Mouse (Mus musculus) retina, adult 2 months (tissue): Measurements from ENCODE around the gene Folr2.

Experiments
- DNase-seq: peaks from one replicate; pipeline ENCODE4 v3.0.0-alpha.2; 2012; ENCODE audit warnings: low read depth, low spot score

Gene Folr2

DNA sequence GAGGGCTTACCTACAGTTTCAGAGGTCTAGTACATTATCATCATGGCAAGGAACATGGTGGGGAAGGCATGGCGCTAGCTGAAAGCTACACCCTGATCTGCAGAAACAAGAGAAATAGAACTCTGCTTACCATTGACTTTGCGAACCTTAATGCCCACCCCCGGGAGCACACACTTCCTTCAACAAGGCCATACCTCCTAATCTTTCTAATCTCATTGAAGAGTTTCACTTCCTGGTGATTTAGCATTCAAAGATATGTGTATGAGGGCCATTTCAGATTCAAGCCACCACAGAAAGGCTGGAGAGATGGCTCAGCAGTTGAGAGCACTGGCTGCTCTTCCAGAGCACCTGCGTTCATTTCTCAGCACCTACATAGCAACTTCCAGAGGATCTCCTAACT lies at the start of gene Folr2:
Gene Folr2 (minus strand): TSS at position 101 of the 400 bp plus-strand sequence.
- DNase-seq: no peak

DNA sequence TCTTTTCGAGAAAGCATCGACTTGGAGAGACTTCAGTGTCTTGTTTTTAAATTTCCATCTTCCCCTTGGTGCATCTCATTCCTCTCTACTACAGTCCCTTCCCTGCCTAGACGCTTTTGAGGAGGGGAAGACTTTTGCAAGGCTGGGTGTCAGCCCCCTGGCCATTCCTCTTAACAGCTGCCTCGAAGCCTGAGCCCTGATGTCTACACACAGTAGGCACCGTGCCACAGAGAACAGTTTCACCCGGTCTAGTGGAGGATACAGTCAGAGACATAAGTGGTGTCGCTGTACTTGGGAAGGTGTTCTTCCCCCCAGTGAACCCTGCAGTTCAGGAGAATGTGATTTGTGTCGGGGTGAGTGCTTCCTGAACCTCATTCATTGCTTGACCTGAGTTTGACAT lies 49.7 kb upstream of the Folr2 start:
- no peak for DNase-seq

DNA sequence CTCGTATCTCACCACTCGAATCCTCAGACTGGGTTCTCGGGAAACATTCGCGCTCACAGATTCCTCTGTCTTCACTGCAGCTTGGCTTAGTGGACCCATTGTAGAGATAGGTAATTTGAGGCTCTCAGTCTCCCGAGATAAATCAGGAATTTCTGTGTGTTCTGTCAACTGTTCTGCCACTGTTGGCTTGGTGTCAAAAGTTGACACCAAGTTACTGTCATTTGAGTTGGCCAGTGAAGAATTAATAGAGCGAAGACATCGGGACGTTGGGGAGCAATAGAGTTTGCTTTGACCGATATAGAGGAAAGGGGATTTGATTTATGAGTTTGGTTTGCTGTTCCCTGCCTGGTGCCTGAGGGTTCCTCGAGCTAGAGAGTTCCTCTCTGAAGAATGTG lies 49.3 kb upstream of the Folr2 start, which contains the start of gene Tomt:
Gene Tomt (minus strand): TSS at position 73 of the 395 bp plus-strand sequence.
- DNase-seq: no peak

DNA sequence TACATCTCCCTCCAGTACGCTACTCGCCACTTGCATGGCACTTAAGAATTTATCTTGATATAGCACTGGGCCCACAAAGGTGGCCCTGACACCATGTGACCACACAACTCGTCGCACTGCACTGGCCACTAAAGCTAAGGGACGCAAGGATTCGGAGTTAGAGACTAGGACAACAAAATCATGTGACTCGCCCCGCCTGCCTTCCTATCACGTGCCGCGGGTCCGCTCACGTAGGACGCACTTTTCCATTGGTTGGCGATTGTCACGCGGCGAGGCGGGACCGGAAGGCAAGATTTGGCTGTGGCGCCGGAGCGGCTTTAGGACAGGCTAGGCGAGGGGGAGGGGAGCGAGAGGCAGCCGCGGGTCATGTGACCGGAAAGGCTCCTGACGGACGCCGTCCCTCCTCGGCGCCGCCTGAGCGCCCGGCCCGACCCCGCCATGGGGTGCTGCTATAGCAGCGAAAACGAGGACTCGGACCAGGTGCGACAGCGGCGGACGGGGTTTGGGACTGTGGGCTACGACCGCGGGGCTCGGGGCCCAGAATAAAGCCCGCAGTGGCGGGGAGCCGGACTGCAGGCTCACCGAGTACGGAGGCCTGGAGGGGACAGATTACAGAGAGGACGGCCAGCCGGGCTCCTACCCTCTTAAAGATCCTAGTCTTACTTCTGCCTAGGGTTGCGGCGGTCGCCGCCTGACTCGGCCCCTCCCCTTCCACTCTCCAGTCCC lies 48.7 kb upstream of the Folr2 start, which contains the start of gene Lamtor1:
Gene Lamtor1 (plus strand): TSS at position 344 of the 726 bp plus-strand sequence.
- DNase-seq: peak; percentile 97

DNA sequence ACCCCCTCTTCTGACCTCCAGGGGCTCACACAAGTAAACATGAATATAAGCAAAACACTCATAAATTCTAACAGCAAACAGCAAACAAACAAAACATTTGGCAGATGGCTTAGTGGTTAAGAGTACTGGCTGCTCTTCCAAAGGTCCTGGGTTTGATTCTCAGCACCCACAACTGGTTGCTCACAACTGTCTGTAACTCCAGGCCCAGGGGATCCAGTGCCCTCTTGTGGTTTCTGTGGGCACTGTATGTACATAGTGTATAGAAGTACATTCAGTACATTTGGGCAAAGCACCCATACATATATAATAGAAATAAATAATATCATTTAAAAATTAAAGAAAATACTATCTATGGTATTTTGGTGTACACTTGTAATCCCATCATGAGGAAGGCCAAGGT lies 45.9 kb upstream of the Folr2 start:
- DNase-seq: no peak

DNA sequence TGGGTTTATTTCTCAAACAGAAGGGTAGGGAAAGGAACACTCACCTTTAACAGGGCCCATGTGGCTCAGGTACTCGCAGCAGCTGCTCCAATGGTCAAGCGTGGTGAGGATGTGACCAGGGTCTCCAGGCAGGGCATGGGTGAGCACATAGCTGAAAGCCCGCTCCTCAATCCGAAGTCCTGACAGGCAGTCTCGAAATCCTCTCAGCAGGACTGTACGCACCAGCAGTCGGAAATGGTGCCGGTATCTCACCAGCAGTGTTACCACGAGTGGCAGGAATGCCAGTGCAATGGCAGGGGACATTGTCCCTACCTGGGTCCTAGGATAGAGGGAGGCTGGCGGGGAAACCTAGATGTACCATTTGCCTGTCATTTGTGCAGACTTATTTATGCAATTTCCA lies 45.0 kb upstream of the Folr2 start:
- DNase-seq: no peak

DNA sequence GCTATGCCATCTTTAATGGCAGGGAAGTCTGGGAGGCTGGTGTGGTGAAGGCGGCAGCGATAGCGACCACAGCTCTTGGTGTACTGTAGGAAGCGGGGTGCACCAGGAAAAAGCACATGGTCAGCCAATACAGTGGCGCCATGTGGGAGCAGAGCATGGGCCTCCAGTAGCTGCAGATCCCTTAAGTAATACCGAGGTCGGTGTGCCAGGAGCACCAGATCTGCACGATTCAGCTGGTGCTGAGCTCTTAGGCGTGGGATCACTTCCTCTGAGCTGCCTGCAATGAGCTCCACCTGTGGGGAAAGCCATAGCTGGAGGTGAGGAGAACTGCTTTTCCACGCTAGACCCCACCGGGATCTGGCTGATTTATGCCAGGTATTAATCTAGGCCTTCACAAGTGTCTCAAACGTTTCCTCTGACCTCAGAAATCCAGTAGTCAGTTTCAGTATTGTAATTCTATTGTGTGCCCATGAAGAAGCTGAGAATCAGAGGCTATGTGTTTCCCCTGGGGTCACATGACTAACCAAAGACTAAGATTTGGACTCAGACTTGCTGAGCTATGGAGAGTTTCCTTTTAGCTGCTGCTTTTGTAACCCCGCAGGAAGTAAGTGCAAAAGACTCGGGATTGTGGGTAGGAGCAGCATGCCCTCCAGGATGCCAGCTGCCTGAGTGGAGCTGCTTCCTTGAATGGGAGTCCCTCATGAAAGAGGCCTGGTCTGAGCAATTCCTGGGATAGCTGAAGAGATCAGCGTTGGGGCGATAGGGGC lies 43.5 kb upstream of the Folr2 start:
- no peak for DNase-seq

DNA sequence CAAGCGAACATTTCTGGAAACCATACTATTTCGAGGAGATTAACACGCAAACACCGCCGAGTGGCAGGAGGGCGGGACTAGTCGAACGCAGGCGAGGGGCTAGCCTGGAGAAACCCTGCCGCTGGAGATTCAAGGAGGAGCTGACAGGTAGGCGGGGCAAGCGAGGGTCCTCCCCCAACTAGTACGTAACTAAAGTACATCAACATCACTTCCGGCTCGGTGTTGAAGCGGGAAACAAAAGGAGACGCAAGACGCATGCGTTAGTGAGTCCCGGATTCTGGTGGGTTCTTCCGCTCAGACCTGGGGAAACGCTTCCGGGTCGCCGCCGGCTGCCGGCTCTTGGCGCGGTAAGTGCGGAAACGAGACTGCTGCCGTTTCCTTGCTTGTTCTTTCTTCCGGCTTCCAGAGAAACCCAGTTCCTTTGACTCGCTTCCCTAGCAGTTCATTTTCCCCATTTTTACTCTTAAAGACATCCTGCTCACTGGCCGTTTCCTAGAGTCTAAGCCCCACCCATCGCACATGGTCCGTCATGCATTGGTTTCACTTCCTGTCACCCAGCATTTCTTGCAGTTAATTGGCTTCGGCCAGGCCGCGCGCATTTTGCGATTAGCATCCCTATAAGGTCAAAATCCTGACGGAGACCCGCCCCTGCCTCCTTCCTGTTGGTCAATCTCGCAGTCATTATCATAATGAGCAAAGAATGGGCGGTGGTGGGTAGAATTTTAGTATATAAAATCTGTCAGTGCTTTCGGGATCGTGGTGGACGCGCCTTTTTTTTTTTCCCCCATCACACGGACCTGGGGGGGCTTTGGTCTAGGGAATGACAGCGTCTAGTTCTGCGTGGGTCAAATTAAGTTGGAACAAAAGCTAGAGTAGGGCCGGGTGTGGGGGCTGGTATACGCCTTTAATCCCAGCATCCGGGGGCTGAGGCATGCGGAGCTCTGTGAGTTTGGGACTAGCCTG lies 39.4 kb upstream of the Folr2 start:
- DNase-seq: peak; percentile 98

DNA sequence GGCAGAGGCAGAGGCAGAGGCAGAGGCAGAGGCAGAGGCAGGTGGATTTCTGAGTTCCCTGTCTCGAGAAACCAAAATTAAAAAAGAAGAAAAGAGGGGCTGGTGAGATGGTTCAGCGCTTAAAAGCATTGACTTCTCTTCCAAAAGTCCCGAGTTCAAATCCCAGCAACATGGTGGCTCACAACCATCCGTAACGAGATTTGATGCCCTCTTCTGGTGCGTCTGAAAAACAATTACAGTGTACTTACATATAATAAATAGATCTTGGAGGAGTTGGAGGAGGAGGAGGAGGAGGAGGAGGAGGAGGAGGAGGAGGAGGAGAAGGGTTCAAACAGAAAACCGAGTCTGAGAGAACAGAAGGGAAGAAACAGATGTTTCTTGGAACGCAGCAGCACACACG lies 38.7 kb upstream of the Folr2 start:
- no peak for DNase-seq

DNA sequence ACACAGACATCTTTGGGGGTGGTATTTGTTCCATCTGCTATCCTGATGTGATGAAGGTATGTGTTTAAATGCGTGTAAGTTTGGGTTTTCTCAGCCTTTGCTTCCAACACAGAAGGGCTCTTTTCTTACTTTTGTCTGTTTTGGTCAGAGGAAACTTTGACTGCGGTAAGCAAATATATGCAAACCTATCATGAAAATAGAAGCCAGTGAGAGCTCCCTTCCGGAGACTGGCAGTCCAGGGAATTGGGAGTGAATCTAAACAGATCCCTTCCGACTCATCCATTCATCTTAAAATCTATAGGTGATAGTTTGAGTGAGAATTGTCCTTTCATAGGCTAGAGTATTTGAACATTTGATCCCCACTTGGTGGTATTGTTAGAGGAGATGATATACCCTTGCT lies 31.5 kb upstream of the Folr2 start:
- DNase-seq: no peak

DNA sequence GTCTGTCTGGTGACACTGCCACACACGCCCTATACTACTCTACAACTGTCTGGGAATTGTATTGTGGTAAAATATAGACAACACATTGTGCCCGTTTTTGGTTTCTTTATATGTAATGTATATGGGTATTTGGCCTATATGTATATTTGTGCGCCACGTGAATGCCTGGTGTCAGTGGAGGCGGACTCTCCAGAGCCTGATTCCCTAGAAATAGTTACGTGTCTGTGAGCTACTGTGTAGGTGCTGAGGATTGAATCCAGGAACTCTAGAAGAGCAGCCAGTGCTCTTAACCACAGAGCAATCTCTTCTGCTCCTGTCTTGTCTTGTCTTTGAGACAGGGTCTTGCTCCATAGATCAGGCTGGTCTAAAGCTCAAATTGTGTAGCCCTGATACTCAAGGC lies 29.3 kb upstream of the Folr2 start:
- no peak for DNase-seq

DNA sequence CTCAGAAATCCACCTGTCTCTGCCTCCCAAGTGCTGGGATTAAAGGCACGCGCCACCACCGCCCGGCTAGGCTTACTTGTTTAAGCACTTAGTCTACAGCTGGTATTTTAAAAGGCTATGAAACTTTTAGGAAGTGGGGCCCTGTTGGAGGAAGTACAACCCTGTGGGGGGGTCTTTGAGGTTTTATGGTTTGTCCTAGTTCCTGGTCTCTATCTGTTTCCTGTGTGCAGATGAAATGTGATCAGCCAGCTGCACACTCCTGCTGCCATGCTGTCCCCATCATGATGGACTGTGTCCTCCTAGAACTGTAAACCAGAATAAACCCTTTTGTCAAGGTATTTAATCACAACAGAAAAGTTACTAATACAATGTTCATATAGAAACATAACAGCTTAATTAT lies 27.2 kb upstream of the Folr2 start:
- no peak for DNase-seq

DNA sequence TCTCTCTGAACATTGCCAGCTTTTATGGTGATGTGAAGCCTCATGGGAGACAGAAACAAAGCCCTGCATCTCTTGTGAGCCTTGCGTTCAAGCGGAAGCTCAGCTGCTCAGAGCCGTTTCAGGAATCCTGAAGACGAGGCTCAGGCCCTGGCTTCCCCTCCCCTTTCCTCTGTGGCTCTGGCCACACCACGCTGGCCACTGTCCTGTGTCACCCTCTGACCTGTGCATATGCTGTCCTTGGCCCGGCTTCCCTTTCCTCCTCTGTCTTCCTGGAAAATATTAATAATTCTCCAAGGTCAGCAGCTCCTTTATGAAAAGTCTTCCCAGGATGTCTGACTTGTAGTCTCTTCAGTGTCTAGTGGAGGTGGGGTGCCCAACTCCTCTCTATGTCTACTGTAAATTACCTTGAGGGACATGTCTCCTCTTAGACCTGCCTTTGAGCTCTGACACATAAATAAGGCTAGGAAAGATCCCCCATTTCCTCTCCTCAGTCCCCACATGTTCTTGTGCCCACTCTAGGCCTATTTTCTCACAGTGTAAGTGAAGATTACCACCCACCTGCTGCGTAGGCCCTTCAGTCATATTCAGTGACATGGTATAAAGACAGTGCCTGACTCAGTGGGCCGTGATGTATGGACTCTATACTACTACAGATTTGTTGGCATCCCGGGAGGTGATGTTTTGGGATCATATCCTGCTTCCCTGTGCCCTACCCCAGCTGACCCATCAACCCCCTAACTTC lies 25.6 kb upstream of the Folr2 start:
- DNase-seq: no peak

DNA sequence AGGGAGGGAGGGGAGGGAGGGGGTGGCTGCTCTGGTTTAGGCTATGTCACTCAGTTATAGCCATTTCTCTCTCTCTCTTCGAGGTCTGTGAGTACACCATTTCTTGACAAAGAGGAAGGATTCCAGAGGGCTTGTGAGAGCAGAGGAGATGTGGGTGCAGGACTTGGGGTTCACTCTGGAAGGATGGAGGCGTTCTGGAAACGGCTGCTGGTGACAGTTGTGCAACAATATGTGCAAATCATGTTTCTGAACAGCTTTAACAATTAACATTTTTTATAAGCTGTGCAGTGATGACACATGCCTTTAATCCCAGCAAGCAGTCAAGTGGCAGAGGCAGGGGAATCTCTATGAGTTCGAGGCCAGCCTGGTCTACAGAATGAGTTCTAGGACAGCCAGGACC lies 23.9 kb upstream of the Folr2 start:
- no peak for DNase-seq

DNA sequence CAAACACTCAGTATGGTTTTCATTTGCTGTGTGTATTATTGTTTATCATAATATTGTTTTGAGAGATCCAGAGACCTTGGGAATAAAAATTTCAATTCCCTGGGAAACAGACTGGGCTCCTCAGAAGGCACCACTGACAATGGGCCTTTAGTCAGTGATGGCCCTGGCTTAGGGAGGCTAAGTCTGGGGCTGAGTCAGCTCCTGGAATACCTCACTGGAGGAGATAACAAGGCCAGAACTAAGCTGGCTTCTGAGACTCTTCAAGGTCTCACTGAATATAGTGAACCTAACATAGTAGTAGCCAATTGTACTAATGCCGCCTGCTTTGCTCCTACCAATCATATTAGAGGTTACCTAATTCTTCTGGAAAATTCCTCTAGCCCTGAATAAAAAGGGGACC lies 19.0 kb upstream of the Folr2 start:
- DNase-seq: no peak

DNA sequence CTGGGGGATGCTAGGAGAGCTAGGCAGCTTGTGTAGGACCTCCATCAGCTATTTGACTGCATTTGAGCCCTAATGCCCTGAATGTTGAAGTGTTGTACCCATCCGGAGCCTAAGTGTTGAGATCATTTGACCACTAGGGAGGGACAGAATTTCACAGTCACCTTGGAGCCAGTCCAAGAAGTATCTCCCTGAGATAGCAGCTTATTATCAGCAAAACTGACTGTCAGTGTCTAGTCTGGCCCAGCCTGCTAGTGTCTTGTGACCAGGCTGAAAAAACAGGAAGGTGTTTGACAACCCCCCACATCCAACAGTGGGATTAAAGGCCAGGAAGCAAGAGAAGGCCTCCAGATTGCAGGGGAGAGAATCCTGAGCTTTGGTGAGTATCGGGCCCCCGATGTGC lies 14.3 kb upstream of the Folr2 start:
- no peak for DNase-seq

DNA sequence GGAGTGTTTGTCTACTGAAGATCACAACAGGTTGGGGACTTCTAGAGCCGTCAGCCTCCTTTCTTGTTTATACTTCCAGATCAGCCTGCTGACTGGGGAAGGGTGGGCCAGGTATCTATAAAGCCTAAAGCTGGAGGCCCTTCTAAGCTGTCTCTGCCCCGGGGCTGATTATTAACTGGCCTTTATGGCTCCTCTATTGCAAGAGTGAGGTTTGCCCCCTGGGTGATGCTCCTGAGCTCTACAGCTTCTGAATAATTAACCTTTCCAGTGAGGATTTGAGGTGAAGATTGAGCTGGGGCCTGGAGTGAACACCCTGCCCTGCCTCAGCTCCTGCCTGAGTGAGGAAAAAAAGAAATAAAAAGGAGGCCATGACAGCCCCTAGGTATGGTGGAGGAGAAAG lies 13.6 kb upstream of the Folr2 start, which contains the start of gene Folr1:
Gene Folr1 (minus strand): TSS at position 160 of the 400 bp plus-strand sequence.
- no peak for DNase-seq

DNA sequence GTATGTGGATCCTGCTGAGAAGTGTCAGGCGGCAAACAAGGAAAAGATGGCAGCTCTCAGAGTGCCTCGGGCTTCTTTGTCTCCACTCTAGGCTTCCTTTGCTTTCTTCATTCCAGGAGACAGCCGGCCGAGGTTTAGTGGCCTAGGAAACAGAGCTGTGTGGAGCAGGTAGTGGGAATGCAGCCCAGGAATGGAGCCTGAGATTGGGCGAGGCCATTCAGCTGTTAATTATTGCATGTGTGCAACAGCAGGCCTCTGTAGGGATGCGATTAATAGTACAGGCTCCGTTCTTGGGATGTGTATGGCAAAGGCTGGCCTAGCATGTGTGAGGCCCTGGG lies 12.1 kb upstream of the Folr2 start:
- no peak for DNase-seq

DNA sequence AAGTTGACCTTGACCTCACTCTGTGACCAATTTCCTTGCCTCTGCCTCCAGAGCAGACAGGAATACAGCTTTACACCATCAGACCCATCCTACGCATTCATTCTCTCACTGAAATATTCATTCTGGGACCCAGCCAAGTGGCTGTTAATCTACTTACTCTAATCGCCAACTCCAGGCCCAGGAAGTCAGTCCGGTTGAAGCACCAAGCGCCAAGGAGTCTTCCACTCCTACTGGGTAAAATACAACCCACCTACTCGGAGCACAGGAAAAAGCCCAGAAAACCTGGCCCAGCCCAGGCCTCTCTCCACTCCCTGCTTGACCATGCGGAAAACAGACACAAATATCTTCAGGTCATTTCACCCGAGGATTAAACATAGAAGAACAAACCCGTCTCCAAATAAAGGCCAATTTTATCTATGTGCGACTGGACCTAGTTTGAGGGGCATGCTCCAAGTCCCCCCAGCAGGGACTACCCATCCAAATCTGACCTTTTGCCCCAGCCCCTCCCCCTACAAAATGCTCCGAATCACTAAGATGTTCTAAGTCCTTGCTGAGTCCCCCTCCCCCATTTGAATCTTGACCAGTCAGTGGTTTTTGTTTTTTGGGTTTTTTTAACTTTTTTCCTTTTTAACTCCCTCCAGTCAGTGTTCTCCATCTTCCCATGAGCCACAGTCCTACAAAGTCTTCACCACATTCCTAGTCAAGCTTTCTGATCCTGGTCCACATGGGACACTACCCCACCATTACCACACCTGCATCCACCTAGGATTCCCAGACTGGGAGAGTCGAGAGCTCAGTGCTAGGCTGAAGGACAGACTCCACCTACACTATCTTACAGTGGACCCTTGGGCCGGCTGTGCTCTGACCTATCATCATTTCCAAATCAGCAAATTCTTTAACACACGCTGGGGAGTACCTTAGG lies 11.5 kb upstream of the Folr2 start:
- DNase-seq: peak; percentile 26

DNA sequence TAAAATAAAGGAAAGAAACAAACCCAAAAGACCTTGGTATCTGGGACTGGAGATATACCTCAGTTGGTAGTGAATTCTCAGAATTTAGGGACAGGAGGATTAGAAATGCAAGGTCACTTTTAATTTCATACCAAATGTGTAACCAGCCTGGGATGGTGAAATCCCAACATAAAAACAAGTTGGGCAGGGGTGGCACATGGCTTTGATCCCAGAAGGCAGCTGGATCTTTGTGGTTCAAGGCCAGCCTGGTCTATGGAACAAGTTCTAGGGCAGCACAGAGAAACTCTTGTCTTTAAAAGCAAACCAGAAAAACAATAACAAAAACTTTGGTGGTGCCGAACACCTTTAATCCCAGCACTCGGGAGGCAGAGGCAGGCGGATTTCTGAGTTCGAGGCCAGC lies 10.5 kb upstream of the Folr2 start:
- no peak for DNase-seq
